Mouse (Mus musculus) brain, embryonic 14.5 days (tissue): ENCODE measurements around the gene Fads2.

Experiments
- CTCF ChIP-seq: fragments of 200-500 bp; IDR thresholded peaks from 2 replicates; pipeline ENCODE4 v1.5.1; 2012; ENCODE audit warnings: inconsistent platforms, mild to moderate bottlenecking, moderate library complexity, borderline replicate concordance; ENCODE audit not compliant: insufficient read depth, insufficient read length; ENCODE audit errors: extremely low read depth
- POLR2A ChIP-seq: fragments of 200-500 bp; IDR thresholded peaks from 2 replicates; pipeline ENCODE4 v1.6.1; 2012; ENCODE audit warnings: mild to moderate bottlenecking, inconsistent platforms, borderline replicate concordance; ENCODE audit not compliant: poor library complexity, insufficient read depth, insufficient read length, severe bottlenecking; ENCODE audit errors: extremely low read depth

GRCm38 (mm10) chr19:10148555-10148954 is 47.0 kb upstream of the Fads2 start:
- no peak for TF ChIP-seq CTCF
- no peak for TF ChIP-seq POLR2A
